Mouse (Mus musculus) kidney, embryonic 15.5 days (tissue): ENCODE measurements around the gene Gm10382. TPM values are rescaled to one million over a fixed set of nuclear protein-coding genes. Genes with fewer than 3 reads are reported as not detected.

Experiments
- ATAC-seq: fragments of 200-750 bp; cut with Nextera tagmentation; replicated peaks from 2 replicates; pipeline ENCODE4 v1.8.0; 2017; ENCODE audit warnings: moderate TSS enrichment; ENCODE audit not compliant: low FRiP score
- H3K27ac ChIP-seq: fragments of 300-500 bp; sonication (generic); 2 replicates; pipeline ENCODE4 v1.5.1; 2015; ENCODE audit warnings: mild to moderate bottlenecking, inconsistent platforms
- H3K27me3 ChIP-seq: fragments of 300-500 bp; sonication (generic); 2 replicates; pipeline ENCODE4 v1.6.1; 2015; ENCODE audit warnings: inconsistent platforms
- H3K36me3 ChIP-seq: fragments of 300-500 bp; sonication (generic); 2 replicates; pipeline ENCODE4 v1.6.1; 2015; ENCODE audit warnings: inconsistent platforms
- H3K4me1 ChIP-seq: fragments of 300-500 bp; sonication (generic); 2 replicates; pipeline ENCODE4 v1.6.1; 2015; ENCODE audit warnings: inconsistent platforms
- H3K4me2 ChIP-seq: fragments of 300-500 bp; sonication (generic); 2 replicates; pipeline ENCODE4 v1.6.1; 2015; ENCODE audit warnings: moderate library complexity, mild to moderate bottlenecking, inconsistent platforms
- H3K4me3 ChIP-seq: fragments of 300-500 bp; sonication (generic); replicated peaks from 2 replicates; pipeline ENCODE4 v1.5.1; 2015; ENCODE audit warnings: mild to moderate bottlenecking, inconsistent platforms
- H3K9ac ChIP-seq: fragments of 300-500 bp; sonication (generic); 2 replicates; pipeline ENCODE4 v1.6.1; 2015; ENCODE audit warnings: mild to moderate bottlenecking, inconsistent platforms
- H3K9me3 ChIP-seq: fragments of 300-500 bp; sonication (generic); replicated peaks from 2 replicates; pipeline ENCODE4 v1.6.1; 2016; ENCODE audit warnings: inconsistent platforms
- WGBS: fragments of 180-500 bp; shearing (Covaris S2); methylation state at CpG from one replicate; pipeline ENCODE4 v1.1.7; 2015; ENCODE audit warnings: mixed read lengths; 5-methylcytosine and 5-hydroxymethylcytosine counted together
- polyA plus RNA-seq: library from polyadenylated mRNA; unstranded; fragments of >200 nt; fragmentation: Nextera tagmentation; extraction: Ambion mirVana; gene quantifications from 2 replicates; pipeline ENCODE4 v1.2.1, GENCODE M21; 2015

The Gm10382 gene
- polyA plus RNA-seq, result 0.31 and 0.49 TPM in 2 replicates

- peak within 1 kb of the TSS; percentile 99 for H3K27ac ChIP-seq
- H3K4me1 ChIP-seq, result peaks cover 45% of the 10 kb centered on the region
- H3K4me3 ChIP-seq, result peak within 1 kb of the TSS; percentile 94
- H3K9me3 ChIP-seq, result no peaks in the 10 kb centered on the region
- H3K27me3 ChIP-seq, result no peaks in the 10 kb centered on the region
- under 1% methylated on average over 41 of the region's 41 CpGs for WGBS
- peaks cover 24% of the 10 kb centered on the region for H3K36me3 ChIP-seq
- peak; percentile 19 for ATAC-seq
- peak within 1 kb of the TSS; percentile 99 for H3K9ac ChIP-seq
- H3K4me2 ChIP-seq, result peak within 1 kb of the TSS; percentile 79
These were observed at the start of gene Gm10382 for GRCm38 (mm10) chr5:125389131-125389578. Gm10382 (plus strand) TSS chr5:125389322.

- Histone ChIP-seq H3K4me2 (peak overlapping the region; percentile 94), H3K27ac (peak overlapping the region; percentile 52), H3K27me3 (no peaks in the 10 kb centered on the region), H3K36me3 (no peaks in the 10 kb centered on the region), H3K4me1 (peaks cover 40% of the 10 kb centered on the region), H3K9ac (peak overlapping the region; percentile 66), H3K4me3 (peak overlapping the region; percentile 75), H3K9me3 (no peaks in the 10 kb centered on the region)
- peak; percentile 17; the same call in 1 of the 2 replicates for ATAC-seq
- 3% methylated on average over 25 of the region's 25 CpGs for WGBS
These were observed 49.1 kb upstream of the Gm10382 start for GRCm38 (mm10) chr5:125339851-125340531.

GRCm38 (mm10) chr5:125340547-125341262 lies 48.4 kb upstream of the Gm10382 start, which contains the start of gene Scarb1:
Scarb1 (minus strand) TSS chr5:125341094.
- Histone ChIP-seq H3K27me3 (no peaks in the 10 kb centered on the region), H3K27ac (peak within 1 kb of the TSS; percentile 52), H3K4me2 (peak within 1 kb of the TSS; percentile 94), H3K4me1 (peaks cover 40% of the 10 kb centered on the region), H3K9ac (peak within 1 kb of the TSS; percentile 66), H3K9me3 (no peaks in the 10 kb centered on the region), H3K4me3 (peak within 1 kb of the TSS; percentile 75), H3K36me3 (no peaks in the 10 kb centered on the region)
- 0% methylated on average over 42 of the region's 42 CpGs for WGBS
- ATAC-seq, result peak; percentile 81

- H3K27ac ChIP-seq, result no peak overlapping the region
- peak overlapping the region; percentile 75 for H3K4me3 ChIP-seq
- peaks cover 40% of the 10 kb centered on the region for H3K4me1 ChIP-seq
- H3K9ac ChIP-seq, result peak overlapping the region; percentile 11; the same call in 1 of the 2 replicates
- ATAC-seq, result 0 out of 2 replicates have a peak, but pooled peaks have one; percentile 10
- no peaks in the 10 kb centered on the region for H3K27me3 ChIP-seq
- 56% methylated on average over 14 of the region's 14 CpGs for WGBS
- no peaks in the 10 kb centered on the region for H3K9me3 ChIP-seq
- no peaks in the 10 kb centered on the region for H3K36me3 ChIP-seq
- peak overlapping the region; percentile 94 for H3K4me2 ChIP-seq
These were observed 47.5 kb upstream of the Gm10382 start for GRCm38 (mm10) chr5:125341459-125342090.

GRCm38 (mm10) chr5:125344296-125344695 lies 44.8 kb upstream of the Gm10382 start:
- H3K4me2 ChIP-seq, result no peak overlapping the region
- no peak overlapping the region for H3K4me3 ChIP-seq
- H3K27me3 ChIP-seq, result no peaks in the 10 kb centered on the region
- no peak overlapping the region for H3K27ac ChIP-seq
- H3K36me3 ChIP-seq, result no peaks in the 10 kb centered on the region
- WGBS, result 89% methylated on average over 6 of the region's 6 CpGs
- peaks cover 21% of the 10 kb centered on the region for H3K4me1 ChIP-seq
- no peaks in the 10 kb centered on the region for H3K9me3 ChIP-seq
- H3K9ac ChIP-seq, result no peak overlapping the region
- no peak for ATAC-seq

- Histone ChIP-seq H3K36me3 (no peaks in the 10 kb centered on the region), H3K4me2 (no peak overlapping the region), H3K9ac (no peak overlapping the region), H3K27me3 (no peaks in the 10 kb centered on the region), H3K4me1 (no peaks in the 10 kb centered on the region), H3K4me3 (no peak overlapping the region), H3K27ac (no peak overlapping the region), H3K9me3 (no peaks in the 10 kb centered on the region)
- 70% methylated on average over 7 of the region's 7 CpGs for WGBS
- ATAC-seq, result no peak
These were observed 41.1 kb upstream of the Gm10382 start for GRCm38 (mm10) chr5:125348067-125348466.

- no peaks in the 10 kb centered on the region for H3K27me3 ChIP-seq
- 41% methylated on average over 8 of the region's 8 CpGs for WGBS
- H3K4me1 ChIP-seq, result no peaks in the 10 kb centered on the region
- H3K36me3 ChIP-seq, result no peaks in the 10 kb centered on the region
- H3K9me3 ChIP-seq, result no peaks in the 10 kb centered on the region
- H3K4me3 ChIP-seq, result no peak overlapping the region
- no peak for ATAC-seq
- H3K4me2 ChIP-seq, result no peak overlapping the region
- no peak overlapping the region for H3K27ac ChIP-seq
- H3K9ac ChIP-seq, result no peak overlapping the region
These were observed 40.6 kb upstream of the Gm10382 start for GRCm38 (mm10) chr5:125348487-125348886.

GRCm38 (mm10) chr5:125349391-125349790 lies 39.7 kb upstream of the Gm10382 start:
- Histone ChIP-seq H3K9ac (no peak overlapping the region), H3K36me3 (no peaks in the 10 kb centered on the region), H3K4me1 (no peaks in the 10 kb centered on the region), H3K27ac (no peak overlapping the region), H3K4me2 (no peak overlapping the region), H3K27me3 (no peaks in the 10 kb centered on the region), H3K9me3 (no peaks in the 10 kb centered on the region), H3K4me3 (no peak overlapping the region)
- no peak for ATAC-seq
- WGBS, result 82% methylated on average over 3 of the region's 3 CpGs

GRCm38 (mm10) chr5:125351057-125351456 lies 38.1 kb upstream of the Gm10382 start:
- Histone ChIP-seq H3K9ac (no peak overlapping the region), H3K27me3 (no peaks in the 10 kb centered on the region), H3K36me3 (no peaks in the 10 kb centered on the region), H3K4me2 (no peak overlapping the region), H3K4me1 (peaks cover 11% of the 10 kb centered on the region; the same call in 1 of the 2 replicates), H3K27ac (no peak overlapping the region), H3K9me3 (no peaks in the 10 kb centered on the region), H3K4me3 (no peak overlapping the region)
- WGBS, result 74% methylated on average over 8 of the region's 8 CpGs
- no peak for ATAC-seq

GRCm38 (mm10) chr5:125351939-125352338 lies 37.2 kb upstream of the Gm10382 start:
- H3K9ac ChIP-seq, result no peak overlapping the region
- no peak overlapping the region for H3K27ac ChIP-seq
- no peaks in the 10 kb centered on the region for H3K9me3 ChIP-seq
- 93% methylated on average over 5 of the region's 5 CpGs for WGBS
- no peak overlapping the region for H3K4me2 ChIP-seq
- ATAC-seq, result no peak
- H3K36me3 ChIP-seq, result no peaks in the 10 kb centered on the region
- no peaks in the 10 kb centered on the region for H3K27me3 ChIP-seq
- H3K4me1 ChIP-seq, result peaks cover 12% of the 10 kb centered on the region; the same call in 1 of the 2 replicates
- no peak overlapping the region for H3K4me3 ChIP-seq

GRCm38 (mm10) chr5:125352781-125353294 lies 36.3 kb upstream of the Gm10382 start:
- Histone ChIP-seq H3K27ac (no peak overlapping the region), H3K9ac (no peak overlapping the region), H3K4me1 (peaks cover 12% of the 10 kb centered on the region; the same call in 1 of the 2 replicates), H3K4me3 (no peak overlapping the region), H3K36me3 (no peaks in the 10 kb centered on the region), H3K27me3 (no peaks in the 10 kb centered on the region), H3K9me3 (no peaks in the 10 kb centered on the region), H3K4me2 (no peak overlapping the region)
- ATAC-seq, result no peak
- WGBS, result 94% methylated on average over 5 of the region's 5 CpGs
